Mouse (Mus musculus) forebrain, embryonic 13.5 days (tissue): ENCODE measurements around the gene Pole2. TPM values are rescaled to one million over a fixed set of nuclear protein-coding genes. Genes with fewer than 3 reads are reported as not detected.

Experiments
- ATAC-seq: fragments of 200-750 bp; cut with Nextera tagmentation; 2 replicates; pipeline ENCODE4 v1.8.0; 2017
- H3K27ac ChIP-seq: fragments of 300-500 bp; sonication (generic); 2 replicates; pipeline ENCODE4 v1.5.1; 2015; ENCODE audit warnings: inconsistent platforms, mild to moderate bottlenecking, moderate library complexity
- H3K27me3 ChIP-seq: fragments of 300-500 bp; sonication (generic); 2 replicates; pipeline ENCODE4 v1.6.1; 2015; ENCODE audit warnings: mild to moderate bottlenecking, inconsistent platforms
- H3K36me3 ChIP-seq: fragments of 300-500 bp; sonication (generic); 2 replicates; pipeline ENCODE4 v1.6.1; 2015; ENCODE audit warnings: mild to moderate bottlenecking, inconsistent platforms; ENCODE audit not compliant: poor library complexity, severe bottlenecking
- H3K4me1 ChIP-seq: fragments of 300-500 bp; sonication (generic); 2 replicates; pipeline ENCODE4 v1.6.1; 2015; ENCODE audit warnings: inconsistent platforms
- H3K4me2 ChIP-seq: fragments of 300-500 bp; sonication (generic); 2 replicates; pipeline ENCODE4 v1.6.1; 2015; ENCODE audit warnings: inconsistent platforms, mild to moderate bottlenecking, moderate library complexity
- H3K4me3 ChIP-seq: fragments of 300-500 bp; sonication (generic); 2 replicates; pipeline ENCODE4 v1.5.1; 2015; ENCODE audit warnings: mild to moderate bottlenecking, inconsistent platforms
- H3K9ac ChIP-seq: fragments of 300-500 bp; sonication (generic); 2 replicates; pipeline ENCODE4 v1.6.1; 2015; ENCODE audit warnings: mild to moderate bottlenecking, inconsistent platforms
- H3K9me3 ChIP-seq: fragments of 300-500 bp; sonication (generic); replicated peaks from 2 replicates; pipeline ENCODE4 v1.6.1; 2016; ENCODE audit warnings: inconsistent platforms
- WGBS: fragments of 180-500 bp; shearing (Covaris S2); methylation state at CpG from one replicate; pipeline ENCODE4 v1.1.7; 2015; 5-methylcytosine and 5-hydroxymethylcytosine counted together
- polyA plus RNA-seq: library from polyadenylated mRNA; unstranded; fragments of >200 nt; fragmentation: Nextera tagmentation; extraction: Ambion mirVana; gene quantifications from 2 replicates; pipeline ENCODE4 v1.2.1, GENCODE M21; 2015

Gene Pole2
- 21.5 and 22.1 TPM in 2 replicates for polyA plus RNA-seq

DNA sequence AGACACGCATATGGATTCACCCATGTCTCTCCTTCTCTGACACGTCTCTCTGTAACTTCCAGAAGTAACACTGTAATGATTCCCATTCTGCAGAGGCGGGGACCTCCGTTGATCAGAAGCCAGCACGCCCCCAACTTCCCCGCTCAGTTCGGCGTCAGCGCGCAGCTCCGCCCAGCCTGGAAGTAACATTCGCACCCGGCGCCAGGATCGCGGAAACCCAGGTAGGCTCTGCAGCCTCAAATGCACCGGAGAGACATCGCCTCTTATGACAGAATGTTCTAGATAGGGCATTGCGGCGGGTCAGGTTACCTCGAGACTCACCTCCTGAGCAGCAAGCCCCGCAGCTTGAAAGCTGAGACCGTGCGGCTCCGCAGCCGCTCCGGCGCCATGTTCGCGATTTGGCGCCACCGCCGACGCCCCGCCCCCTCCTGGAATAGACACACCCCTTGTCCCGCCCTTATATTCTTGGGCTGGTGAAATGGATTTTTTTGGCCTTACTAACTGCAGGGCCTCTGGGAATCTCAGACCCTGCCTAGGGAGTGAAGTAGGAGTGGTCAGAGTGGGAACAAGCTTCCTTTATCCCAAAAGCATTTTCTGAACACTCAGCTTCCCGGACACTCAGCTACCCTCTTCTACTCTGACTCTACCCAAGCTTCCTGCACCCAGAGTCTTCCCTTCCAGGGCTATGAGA is at the start of gene Pole2:
Gene Pole2, minus strand, starts transcription at position 420 of the 691 bp plus-strand sequence.
- under 1% methylated on average over 37 of the region's 37 CpGs for WGBS
- peak within 1 kb of the TSS; percentile 63 for H3K4me2 ChIP-seq
- no peaks in the 10 kb centered on the region for H3K27me3 ChIP-seq
- peak within 1 kb of the TSS; percentile 68 for H3K9ac ChIP-seq
- peak within 1 kb of the TSS; percentile 67 for H3K4me3 ChIP-seq
- peaks cover 7% of the 10 kb centered on the region for H3K4me1 ChIP-seq
- ATAC-seq: peak; percentile 96
- peaks cover 10% of the 10 kb centered on the region for H3K36me3 ChIP-seq
- no peaks in the 10 kb centered on the region for H3K9me3 ChIP-seq
- no peak within 1 kb of the TSS; the same call in none of the 2 replicates for H3K27ac ChIP-seq

- Histone ChIP-seq H3K27ac (no peak overlapping the region), H3K4me2 (no peak overlapping the region), H3K9ac (no peak overlapping the region), H3K27me3 (no peaks in the 10 kb centered on the region), H3K9me3 (no peaks in the 10 kb centered on the region), H3K4me1 (no peaks in the 10 kb centered on the region), H3K36me3 (no peaks in the 10 kb centered on the region), H3K4me3 (no peak overlapping the region)
- 65% methylated on average over 2 of the region's 2 CpGs for WGBS
- ATAC-seq: no peak
Measured at GRCm38 (mm10) chr12:69268956-69269355, 41.0 kb upstream of the Pole2 start.

DNA sequence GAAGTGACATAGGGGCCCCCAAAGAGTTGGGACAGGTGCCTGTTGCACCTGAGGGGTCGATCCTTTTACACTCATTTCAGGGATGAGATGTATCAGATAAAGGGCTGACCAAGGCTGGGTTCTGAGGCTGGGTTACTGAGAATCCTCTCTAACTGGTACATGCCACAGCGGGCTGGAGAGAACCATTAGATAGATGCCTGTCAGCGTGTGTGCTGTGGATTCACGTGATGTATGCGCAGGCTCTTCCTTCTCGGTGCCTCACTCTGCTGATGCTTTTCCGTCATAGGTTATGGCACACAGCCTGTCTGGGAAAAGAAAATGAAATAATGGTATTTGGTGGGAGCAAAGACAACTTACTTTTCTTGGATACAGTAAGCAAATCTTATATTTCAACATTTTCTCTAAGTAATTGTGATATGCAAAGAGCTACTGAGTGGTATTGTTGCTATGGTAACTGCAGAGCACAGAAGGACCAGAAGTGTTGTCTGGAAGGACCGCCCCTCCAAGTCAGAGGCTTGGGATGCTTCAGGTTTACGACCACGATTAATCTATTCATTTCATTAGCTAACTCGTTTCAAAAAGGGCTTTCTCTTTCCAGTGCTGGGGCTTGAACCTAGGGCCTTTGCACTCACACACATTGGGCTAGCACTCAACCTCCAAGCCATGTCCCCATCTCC is 40.1 kb upstream of the Pole2 start:
- Histone ChIP-seq H3K4me2 (no peak overlapping the region), H3K9me3 (no peaks in the 10 kb centered on the region), H3K9ac (no peak overlapping the region), H3K4me1 (no peaks in the 10 kb centered on the region), H3K36me3 (no peaks in the 10 kb centered on the region), H3K27ac (no peak overlapping the region), H3K4me3 (no peak overlapping the region), H3K27me3 (no peaks in the 10 kb centered on the region)
- WGBS: 73% methylated on average over 11 of the region's 11 CpGs
- no peak for ATAC-seq

- Histone ChIP-seq H3K36me3 (no peaks in the 10 kb centered on the region), H3K27ac (no peak overlapping the region), H3K9ac (no peak overlapping the region), H3K4me3 (no peak overlapping the region), H3K4me2 (no peak overlapping the region), H3K4me1 (no peaks in the 10 kb centered on the region), H3K9me3 (no peaks in the 10 kb centered on the region), H3K27me3 (no peaks in the 10 kb centered on the region)
- 97% methylated on average over 3 of the region's 3 CpGs for WGBS
- no peak for ATAC-seq
Measured at GRCm38 (mm10) chr12:69265031-69265430, 37.0 kb upstream of the Pole2 start.

DNA sequence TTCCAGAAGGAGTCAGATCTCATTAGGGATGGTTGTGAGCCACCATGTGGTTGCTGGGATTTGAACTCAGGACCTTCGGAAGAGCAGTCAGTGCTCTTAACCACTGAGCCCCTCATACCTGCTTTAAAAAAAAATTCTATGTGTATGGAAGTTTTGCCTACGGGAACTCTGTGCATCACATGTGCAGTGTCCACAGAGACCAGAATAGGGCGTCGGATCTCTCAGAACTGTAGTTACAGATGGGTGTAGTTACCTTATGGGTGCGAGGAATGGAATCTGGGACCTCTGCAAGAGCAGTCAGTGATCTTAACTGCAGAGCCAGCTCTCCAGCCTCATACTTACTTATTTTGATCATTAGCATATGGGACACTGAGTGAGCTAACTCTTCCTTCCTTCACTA is 34.3 kb upstream of the Pole2 start:
- H3K27ac ChIP-seq: no peak overlapping the region
- WGBS: 94% methylated on average over 5 of the region's 5 CpGs

GRCm38 (mm10) chr12:69257836-69258235 is 29.8 kb upstream of the Pole2 start:
- no peak overlapping the region for H3K27ac ChIP-seq
- no peak overlapping the region for H3K4me3 ChIP-seq
- ATAC-seq: no peak
- H3K9ac ChIP-seq: no peak overlapping the region
- no peaks in the 10 kb centered on the region for H3K4me1 ChIP-seq
- H3K27me3 ChIP-seq: no peaks in the 10 kb centered on the region
- no peaks in the 10 kb centered on the region for H3K9me3 ChIP-seq
- 87% methylated on average over 11 of the region's 11 CpGs for WGBS
- H3K36me3 ChIP-seq: no peaks in the 10 kb centered on the region
- H3K4me2 ChIP-seq: no peak overlapping the region

More for the DNA sequence above, 34.3 kb upstream of the Pole2 start:
- H3K27me3 ChIP-seq: no peaks in the 10 kb centered on the region
- no peaks in the 10 kb centered on the region for H3K4me1 ChIP-seq
- no peak overlapping the region for H3K4me3 ChIP-seq
- no peaks in the 10 kb centered on the region for H3K36me3 ChIP-seq
- H3K9ac ChIP-seq: no peak overlapping the region
- no peak for ATAC-seq
- H3K4me2 ChIP-seq: no peak overlapping the region
- no peaks in the 10 kb centered on the region for H3K9me3 ChIP-seq

GRCm38 (mm10) chr12:69253806-69254205 is 25.8 kb upstream of the Pole2 start:
- no peak overlapping the region for H3K4me2 ChIP-seq
- ATAC-seq: no peak
- no peak overlapping the region for H3K27ac ChIP-seq
- H3K36me3 ChIP-seq: no peaks in the 10 kb centered on the region
- H3K9me3 ChIP-seq: no peaks in the 10 kb centered on the region
- H3K4me3 ChIP-seq: no peak overlapping the region
- 88% methylated on average over 1 of the region's 1 CpGs for WGBS
- H3K9ac ChIP-seq: no peak overlapping the region
- no peaks in the 10 kb centered on the region for H3K27me3 ChIP-seq
- no peaks in the 10 kb centered on the region for H3K4me1 ChIP-seq

DNA sequence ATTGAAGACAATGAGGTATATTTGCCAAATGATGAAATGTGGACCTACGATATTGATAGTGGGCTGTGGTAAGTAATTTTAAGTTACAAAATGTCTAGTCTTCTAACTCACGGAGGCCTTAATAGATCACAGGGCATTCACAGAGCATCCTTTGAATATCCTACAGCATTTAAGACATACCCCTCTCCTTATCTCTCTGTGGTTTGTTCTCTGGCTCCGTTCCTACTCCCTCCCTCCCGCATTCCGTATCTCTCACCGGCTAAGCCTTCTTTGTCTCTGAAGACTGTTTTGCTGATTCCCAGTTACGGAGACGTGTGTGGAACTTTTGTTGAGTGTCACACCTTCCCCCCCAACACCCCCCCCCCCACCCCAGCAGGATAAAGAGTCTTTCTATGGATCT is 22.8 kb upstream of the Pole2 start:
- WGBS: 80% methylated on average over 8 of the region's 8 CpGs
- no peak for ATAC-seq

DNA sequence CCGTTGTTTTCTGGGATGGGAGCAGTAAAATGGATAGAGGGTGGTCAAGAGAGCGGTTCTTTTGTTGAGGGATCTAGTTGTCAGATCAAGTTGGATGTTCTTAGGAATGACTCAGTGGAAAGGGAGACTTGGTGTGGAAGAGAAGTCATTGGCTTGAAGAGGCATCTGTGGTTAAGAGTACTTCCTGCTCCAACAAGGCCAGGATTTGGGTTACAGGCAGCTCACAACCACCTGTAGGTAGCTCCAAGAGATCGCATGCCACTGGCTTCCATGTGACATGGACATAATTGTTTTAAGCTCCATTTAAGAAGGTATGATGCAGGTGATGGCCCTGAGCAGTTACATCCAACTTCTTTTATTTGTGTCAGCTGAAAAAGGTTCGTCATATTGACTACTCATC is 21.8 kb upstream of the Pole2 start:
- WGBS: 87% methylated on average over 4 of the region's 4 CpGs
- Histone ChIP-seq H3K36me3 (no peaks in the 10 kb centered on the region), H3K4me1 (no peaks in the 10 kb centered on the region), H3K27me3 (no peaks in the 10 kb centered on the region), H3K9me3 (no peaks in the 10 kb centered on the region), H3K27ac (no peak overlapping the region), H3K4me3 (no peak overlapping the region), H3K4me2 (no peak overlapping the region), H3K9ac (no peak overlapping the region)
- ATAC-seq: no peak

More for the DNA sequence above, 22.8 kb upstream of the Pole2 start:
- Histone ChIP-seq H3K27ac (no peak overlapping the region), H3K27me3 (no peaks in the 10 kb centered on the region), H3K4me3 (no peak overlapping the region), H3K4me1 (no peaks in the 10 kb centered on the region), H3K36me3 (no peaks in the 10 kb centered on the region), H3K9me3 (no peaks in the 10 kb centered on the region), H3K9ac (no peak overlapping the region), H3K4me2 (no peak overlapping the region)

- Histone ChIP-seq H3K36me3 (no peaks in the 10 kb centered on the region), H3K27me3 (no peaks in the 10 kb centered on the region), H3K4me3 (peak overlapping the region; percentile 71), H3K9ac (peak overlapping the region; percentile 86), H3K4me1 (peaks cover 10% of the 10 kb centered on the region; the same call in 1 of the 2 replicates), H3K4me2 (peak overlapping the region; percentile 78), H3K9me3 (no peaks in the 10 kb centered on the region), H3K27ac (peak overlapping the region; percentile 63)
- peak; percentile 95 for ATAC-seq
- under 1% methylated on average over 52 of the region's 64 CpGs for WGBS
Measured at GRCm38 (mm10) chr12:69241771-69242431, 13.9 kb upstream of the Pole2 start.

DNA sequence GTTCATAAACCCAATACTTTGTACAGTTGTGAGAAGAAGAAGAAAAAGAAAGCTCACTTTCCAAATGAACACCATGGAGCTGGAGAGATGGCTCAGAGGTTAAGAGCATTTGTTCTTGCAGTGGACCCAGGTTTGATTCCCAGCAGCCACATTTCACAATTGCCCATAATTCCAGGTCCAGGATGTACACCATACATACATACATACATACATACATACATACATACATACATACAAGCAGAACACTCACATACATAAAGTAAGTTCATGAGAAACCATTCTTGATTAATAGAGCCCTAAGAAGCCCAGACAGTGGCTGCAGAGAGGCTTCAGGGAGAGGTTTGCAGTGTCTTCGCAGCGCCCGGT is 13.4 kb upstream of the Pole2 start:
- 0% methylated on average over 3 of the region's 3 CpGs for WGBS
- H3K4me3 ChIP-seq: peak overlapping the region; percentile 71
- no peak; the same call in 1 of the 2 replicates for ATAC-seq
- no peaks in the 10 kb centered on the region for H3K36me3 ChIP-seq
- H3K4me2 ChIP-seq: peak overlapping the region; percentile 78
- no peaks in the 10 kb centered on the region for H3K27me3 ChIP-seq
- peak overlapping the region; percentile 86 for H3K9ac ChIP-seq
- H3K9me3 ChIP-seq: no peaks in the 10 kb centered on the region
- peak overlapping the region; percentile 63 for H3K27ac ChIP-seq
- peaks cover 10% of the 10 kb centered on the region; the same call in 1 of the 2 replicates for H3K4me1 ChIP-seq

- peak within 1 kb of the TSS; percentile 63 for H3K27ac ChIP-seq
- peak within 1 kb of the TSS; percentile 78 for H3K4me2 ChIP-seq
- H3K36me3 ChIP-seq: no peaks in the 10 kb centered on the region
- 73% methylated on average over 6 of the region's 6 CpGs for WGBS
- H3K27me3 ChIP-seq: no peaks in the 10 kb centered on the region
- peak within 1 kb of the TSS; percentile 71 for H3K4me3 ChIP-seq
- ATAC-seq: no peak
- peak within 1 kb of the TSS; percentile 86 for H3K9ac ChIP-seq
- H3K9me3 ChIP-seq: no peaks in the 10 kb centered on the region
- H3K4me1 ChIP-seq: peaks cover 10% of the 10 kb centered on the region; the same call in 1 of the 2 replicates
Measured at GRCm38 (mm10) chr12:69240876-69241275, 12.9 kb upstream of the Pole2 start, which contains the start of gene Klhdc1. Klhdc1 (plus strand) TSS chr12:69241176.
